Mouse (Mus musculus): ENCODE results near the gene Spast.

- TF ChIP-seq MAX (IDR thresholded peaks at IDR 0.05; ENCODE audit: low read depth) (no peak), POLR2A (IDR thresholded peaks at IDR 0.05; ENCODE audit: insufficient read length, low read depth) (no peak), POLR2AphosphoS2 (IDR thresholded peaks at IDR 0.05; ENCODE audit: insufficient read length, low read depth) (no peak), USF1 (IDR thresholded peaks at IDR 0.05; ENCODE audit: low read depth) (no peak)
Observed at GRCm38 (mm10) chr17:74440486-74440885, 101.7 kb downstream of the Spast start.
